Mouse (Mus musculus): ENCODE measurements around the gene Adsl.
"Not testable (repeated sequence)": the region's sequence is repeated elsewhere in the genome, so short reads cannot be mapped to it uniquely, and the experiment has no call there.

The Adsl gene

DNA sequence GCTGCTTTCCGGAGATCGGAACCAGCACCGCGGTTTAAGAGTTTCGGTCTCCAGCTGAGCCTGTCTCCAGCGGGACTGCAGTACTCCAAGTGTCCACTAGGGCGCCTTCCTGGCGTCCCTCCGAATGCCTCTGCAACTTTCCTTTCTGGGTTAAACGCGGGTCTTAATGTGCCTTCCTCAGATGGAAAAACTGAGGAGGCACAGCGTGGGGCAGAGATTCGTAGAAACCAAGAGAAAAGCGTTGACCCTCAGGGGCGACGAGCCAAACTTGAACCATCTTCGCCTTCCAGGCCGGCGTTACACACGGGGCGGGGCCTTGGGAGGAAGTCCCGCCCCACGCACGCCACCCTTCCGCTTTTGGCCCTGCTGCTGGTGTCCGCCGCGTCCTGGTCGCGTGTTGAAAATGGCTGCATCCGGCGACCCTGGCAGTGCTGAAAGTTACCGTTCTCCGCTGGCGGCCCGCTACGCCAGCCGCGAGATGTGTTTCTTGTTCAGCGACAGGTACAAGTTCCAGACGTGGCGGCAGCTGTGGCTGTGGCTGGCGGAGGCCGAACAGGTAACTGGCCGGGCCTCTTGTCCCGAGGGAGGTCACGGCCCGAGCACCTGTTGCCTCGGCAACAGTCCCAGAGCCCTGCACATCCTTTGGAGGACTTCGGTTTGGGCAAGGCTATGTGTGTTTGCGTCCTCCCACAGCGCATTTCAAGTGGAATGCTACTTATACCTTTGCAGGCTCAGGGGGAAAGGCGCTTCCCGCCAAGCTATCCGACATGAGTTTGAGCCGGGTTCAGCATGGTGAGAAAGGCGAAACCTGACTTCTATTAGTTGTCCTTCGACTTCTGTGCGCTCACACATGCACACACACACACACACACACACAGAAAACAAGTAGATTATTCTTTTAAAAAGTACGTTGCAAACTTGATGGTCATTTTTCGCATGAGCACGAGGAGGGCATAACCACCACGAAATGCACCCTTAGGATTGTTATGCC is at the start of gene Adsl:
TSS of gene Adsl (plus strand) at position 346 of the 991 bp plus-strand sequence.
- DNase-seq (ENCODE audit: inconsistent age in 2 of 2, low spot score in 1 of 2) = peak; percentile 90 to 96

DNA sequence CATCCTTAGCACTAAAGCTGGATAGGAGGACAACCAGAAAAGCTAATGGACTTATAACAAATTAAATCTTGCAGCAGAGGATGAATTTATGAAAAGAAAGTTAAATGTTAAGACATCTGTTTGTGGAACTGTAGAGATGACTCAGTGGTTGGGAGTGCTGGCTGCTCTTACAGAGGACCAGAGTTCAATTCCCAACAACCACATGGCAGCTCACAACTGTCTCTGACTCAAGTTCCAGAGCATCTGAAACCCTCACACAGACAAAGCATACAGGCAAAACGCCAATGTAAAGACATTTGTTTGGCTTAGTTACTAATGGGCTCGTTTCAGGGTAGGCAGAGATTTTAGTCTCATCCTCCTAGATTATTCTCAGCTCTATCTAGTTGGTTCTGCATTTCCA is 48.5 kb upstream of the Adsl start:
- no peak for DNase-seq (ENCODE audit: inconsistent age in 2 of 2, low spot score in 1 of 2)

DNA sequence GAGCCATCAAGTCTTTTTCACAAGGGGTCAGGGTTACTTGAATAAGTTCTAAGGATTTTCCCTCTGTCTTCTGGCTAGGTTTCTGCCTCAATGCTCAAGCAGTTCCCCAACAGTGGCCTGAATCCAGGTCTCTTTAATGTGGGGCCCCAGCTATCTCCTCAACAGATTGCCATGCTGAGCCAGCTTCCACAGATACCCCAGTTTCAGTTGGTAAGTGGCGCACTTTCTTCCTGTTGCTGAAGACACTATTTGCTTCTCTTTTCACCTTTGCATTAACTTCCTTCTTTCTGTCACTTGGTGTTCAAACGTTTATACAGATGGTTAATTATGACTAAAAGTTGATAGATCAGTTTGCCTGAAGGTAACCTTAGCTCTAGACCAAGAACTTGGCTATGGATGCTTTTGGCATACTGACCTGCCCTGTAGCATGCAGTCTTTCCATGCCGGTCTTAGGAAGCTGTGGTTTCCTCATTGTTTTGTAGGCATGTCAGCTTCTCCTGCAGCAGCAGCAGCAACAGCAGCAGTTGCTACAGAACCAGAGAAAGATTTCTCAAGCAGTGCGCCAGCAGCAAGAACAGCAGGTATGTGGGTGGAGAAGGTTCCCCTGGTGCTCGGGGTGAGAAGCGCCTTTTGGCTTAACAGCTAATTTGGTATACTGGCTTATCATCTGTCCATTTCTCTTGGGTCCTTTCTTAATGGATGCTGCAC is 46.3 kb upstream of the Adsl start:
- DNase-seq (ENCODE audit: inconsistent age in 2 of 2, low spot score in 1 of 2) = no peak

DNA sequence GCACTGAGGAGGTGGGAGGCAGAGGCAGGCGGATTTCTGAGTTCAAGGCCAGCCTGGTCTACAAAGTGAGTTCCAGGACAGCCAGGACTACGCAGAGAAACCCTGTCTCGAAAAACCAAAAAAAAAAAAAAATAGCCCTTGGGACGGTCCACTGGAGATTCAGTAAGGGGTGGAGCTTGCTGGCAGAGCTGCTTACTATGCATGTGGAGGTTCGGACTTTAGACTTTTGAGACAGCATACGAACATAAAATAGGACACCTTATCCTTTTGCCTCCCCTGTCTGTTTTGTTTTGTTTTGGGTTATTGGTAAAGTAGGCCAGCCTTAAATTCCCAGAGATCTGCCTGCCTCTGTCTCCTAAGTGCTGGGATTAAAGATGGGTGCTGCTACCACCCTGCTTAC is 43.5 kb upstream of the Adsl start:
- DNase-seq (ENCODE audit: inconsistent age in 2 of 2, low spot score in 1 of 2) = not testable (repeated sequence)

DNA sequence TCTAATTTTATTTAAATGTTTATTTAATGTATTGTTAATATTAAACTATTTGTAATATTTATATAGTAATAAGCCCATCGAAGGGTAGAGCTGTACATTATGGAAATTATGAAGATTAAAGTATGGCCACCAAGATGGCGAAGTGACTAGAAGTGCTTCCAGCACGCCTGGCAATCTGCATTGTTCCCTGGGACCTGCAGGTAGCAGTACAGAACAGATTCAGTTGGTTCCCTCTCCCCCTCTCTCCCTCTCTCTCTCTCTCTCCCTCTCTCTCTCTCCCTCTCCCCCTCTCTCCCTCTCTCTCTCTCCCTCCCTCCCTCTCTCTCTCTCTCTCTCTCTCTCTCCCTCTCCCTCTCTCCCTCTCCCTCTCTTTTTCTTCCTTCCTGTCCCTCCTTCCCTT is 38.1 kb upstream of the Adsl start:
- DNase-seq (ENCODE audit: inconsistent age in 2 of 2, low spot score in 1 of 2) = no peak

DNA sequence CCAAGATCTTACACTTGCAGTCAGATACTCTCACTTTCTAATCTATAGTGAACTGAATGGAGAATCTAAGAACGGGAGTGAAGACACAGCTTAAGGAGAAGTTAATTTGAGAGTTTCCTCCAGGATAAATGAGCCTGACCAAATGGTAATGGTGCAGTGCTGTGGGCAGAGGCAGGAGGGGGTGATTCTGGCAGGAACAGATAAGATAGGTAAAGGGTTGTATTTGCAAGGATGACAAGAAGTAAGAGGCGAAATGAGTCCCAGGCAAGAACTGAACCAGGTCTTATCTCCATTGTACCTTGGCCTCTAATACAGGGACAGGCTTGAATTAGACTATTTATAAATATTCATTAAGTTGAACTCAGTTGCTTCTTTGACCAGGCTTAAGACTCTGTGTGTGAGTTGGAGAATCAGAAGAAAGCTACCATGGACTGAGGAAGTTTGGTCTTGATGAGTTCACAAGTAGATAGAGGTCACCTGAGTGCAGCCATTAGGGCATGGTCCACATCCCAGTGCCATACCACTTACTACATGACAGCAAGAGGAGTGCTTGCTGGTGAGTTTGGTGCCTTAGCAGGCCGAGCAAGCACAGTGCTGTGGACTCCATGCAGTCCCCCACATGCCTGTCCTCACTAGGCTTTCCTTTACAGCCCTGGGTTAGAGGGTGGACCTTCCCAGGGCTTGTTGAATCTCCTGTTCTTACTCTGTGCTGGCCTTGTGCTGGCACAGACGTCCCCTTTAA is 37.3 kb upstream of the Adsl start:
- DNase-seq (ENCODE audit: inconsistent age in 2 of 2, low spot score in 1 of 2) = no peak

DNA sequence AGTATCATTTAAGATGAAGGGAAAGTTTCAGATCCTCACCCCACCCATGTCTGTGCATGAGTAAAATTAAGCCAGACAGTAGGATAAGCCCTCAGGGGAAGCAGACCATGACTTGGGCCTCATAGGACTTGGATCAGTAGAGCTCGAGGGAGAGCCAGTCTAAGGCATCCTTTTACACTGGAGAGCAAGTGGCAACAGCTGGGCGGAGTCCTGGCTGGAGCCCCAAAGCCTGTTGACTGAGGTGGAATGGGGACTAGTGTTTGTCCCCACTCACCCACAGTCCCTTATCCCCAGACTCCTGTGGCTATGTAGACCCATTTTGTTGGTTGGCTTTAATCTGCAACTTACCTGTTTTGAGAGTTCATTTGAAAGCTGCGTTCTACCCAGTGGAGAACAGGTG is 36.1 kb upstream of the Adsl start:
- no peak for DNase-seq (ENCODE audit: inconsistent age in 2 of 2, low spot score in 1 of 2)

DNA sequence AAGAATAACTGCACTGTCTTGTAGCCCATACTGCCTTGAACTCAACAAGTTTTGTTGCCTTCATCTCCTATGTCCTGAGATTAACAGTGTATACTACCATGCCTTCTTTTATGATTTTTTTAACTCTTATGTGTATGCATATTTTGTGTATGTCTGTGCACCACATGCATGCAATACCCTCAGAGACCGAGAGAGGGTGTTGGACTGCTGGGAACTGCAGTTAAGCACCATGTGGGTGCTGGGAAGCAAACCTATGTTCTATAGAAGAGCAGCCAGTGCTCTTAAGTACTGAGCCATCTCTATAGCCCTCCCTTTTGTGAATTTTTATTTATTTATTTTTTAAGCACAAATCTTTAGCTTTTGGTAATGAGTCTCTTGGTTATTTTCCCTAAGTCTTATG is 34.5 kb upstream of the Adsl start:
- no peak for DNase-seq (ENCODE audit: inconsistent age in 2 of 2, low spot score in 1 of 2)

DNA sequence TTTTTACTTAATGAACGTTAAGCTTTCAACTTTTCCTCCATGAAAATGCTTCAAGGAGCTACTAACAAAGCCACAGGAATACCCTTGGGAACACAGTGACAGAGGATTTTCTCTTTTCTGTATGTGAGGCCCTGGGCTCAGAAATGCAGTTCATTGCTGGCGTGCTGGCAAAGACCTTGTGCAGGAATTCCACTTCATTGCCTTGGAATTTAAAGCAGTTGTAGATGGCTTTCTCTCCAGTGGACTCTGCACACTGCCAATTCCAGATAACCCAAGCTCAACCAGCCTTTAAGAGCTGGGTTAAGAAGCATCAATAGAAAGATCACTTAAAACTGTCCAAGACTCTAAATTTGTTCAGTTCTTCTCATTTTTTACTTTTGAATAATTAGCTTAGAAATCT is 32.4 kb upstream of the Adsl start:
- DNase-seq (ENCODE audit: inconsistent age in 2 of 2, low spot score in 1 of 2) = peak; percentile 52 to 77

DNA sequence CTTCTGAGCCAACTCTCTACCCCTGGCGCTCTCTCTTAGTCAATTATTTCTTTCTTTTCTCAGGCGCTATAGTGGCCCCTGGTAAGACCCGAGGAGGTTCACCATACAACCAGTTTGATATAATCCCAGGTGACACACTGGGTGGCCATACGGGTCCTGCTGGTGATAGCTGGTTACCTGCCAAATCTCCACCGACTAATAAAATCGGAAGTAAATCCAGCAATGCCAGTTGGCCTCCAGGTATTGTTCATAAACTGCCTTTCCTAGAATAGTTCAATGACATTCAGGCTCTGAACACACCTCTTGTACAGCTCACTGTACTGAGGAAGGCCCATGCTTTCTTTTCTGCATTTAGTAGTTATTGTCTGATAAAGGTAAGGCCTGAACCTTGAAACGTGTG is 31.7 kb upstream of the Adsl start:
- no peak for DNase-seq (ENCODE audit: inconsistent age in 2 of 2, low spot score in 1 of 2)

DNA sequence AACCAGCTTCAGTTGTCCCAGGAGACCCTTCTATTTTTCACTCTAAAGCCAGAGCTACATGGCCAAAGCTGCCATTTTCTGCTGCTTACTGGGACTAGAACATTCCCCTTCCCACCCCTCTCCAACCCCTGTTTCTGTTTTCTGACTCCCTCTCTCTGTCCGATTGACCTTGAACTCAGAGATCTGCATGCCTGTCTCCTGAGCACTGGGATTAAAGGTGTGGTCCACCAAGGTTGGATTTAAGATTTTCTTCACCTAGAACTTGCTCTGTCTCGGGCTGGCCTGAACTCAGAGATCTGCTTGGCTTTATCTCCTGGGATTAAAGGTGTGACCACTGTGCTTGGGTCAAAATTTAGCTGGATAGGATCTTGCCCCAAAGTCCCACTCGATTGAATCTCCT is 27.9 kb upstream of the Adsl start:
- DNase-seq (ENCODE audit: inconsistent age in 2 of 2, low spot score in 1 of 2) = no peak

DNA sequence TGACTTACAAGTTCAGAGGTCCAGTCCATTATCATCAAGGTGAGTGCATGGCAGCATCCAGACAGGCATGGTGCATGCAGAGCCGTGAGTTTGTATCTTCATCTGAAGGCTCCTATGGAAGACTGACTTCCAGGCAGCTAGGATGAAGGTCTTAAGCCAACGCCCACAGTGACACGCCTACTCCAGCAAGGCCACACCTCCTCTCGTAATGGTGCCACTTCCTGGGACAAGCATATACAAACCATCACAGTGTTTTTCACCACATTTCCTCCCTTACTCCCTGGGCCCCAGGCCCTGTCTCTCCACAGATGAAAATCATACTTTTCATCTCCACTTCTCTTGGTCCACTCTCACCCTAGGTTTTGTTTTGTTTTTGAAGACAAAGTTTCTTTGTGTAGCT is 26.5 kb upstream of the Adsl start:
- no peak for DNase-seq (ENCODE audit: inconsistent age in 2 of 2, low spot score in 1 of 2)

DNA sequence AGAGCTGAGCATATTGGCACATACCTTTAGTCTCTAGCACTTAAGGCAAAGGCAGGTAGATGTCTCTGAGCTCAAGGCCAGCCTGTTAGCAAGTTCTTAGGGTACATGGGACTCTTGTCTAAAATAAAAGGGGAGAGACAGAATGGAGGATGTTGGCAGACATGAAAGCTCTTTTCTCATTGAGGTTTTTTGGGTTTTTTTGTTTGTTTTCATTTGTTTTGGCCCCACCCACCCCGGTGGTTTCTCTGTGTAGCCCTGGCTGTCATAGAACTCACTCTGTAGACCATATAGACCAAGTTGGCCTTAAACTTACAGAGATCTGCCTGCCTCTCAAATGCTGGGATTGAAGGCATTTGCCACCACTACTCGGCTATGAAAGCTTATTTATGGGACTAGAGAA is 24.1 kb upstream of the Adsl start:
- no peak for DNase-seq (ENCODE audit: inconsistent age in 2 of 2, low spot score in 1 of 2)

DNA sequence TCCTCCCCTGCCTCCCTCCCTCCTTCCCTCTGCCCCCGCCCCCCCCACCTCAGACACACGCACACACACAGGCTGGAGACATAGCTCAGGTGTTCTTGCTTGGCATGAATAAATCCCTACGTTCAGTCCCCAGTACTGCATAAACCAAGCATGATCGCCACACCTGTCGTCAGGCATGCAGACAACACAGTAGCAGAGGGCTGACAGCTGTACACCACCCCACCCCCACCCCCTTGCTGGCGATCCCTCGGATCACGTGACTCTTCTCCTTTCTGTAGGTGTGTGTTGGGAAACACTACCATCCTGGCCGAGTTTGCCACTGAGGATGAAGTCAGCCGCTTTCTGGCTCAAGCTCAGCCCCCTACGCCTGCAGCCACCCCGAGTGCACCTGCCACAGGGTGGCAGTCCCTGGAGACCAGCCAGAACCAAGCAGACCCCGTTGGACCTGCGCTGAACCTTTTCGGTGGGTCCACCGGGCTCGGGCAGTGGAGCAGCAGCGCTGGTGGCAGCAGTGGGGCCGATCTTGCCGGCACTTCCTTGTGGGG is 19.4 kb upstream of the Adsl start:
- no peak for DNase-seq (ENCODE audit: inconsistent age in 2 of 2, low spot score in 1 of 2)

DNA sequence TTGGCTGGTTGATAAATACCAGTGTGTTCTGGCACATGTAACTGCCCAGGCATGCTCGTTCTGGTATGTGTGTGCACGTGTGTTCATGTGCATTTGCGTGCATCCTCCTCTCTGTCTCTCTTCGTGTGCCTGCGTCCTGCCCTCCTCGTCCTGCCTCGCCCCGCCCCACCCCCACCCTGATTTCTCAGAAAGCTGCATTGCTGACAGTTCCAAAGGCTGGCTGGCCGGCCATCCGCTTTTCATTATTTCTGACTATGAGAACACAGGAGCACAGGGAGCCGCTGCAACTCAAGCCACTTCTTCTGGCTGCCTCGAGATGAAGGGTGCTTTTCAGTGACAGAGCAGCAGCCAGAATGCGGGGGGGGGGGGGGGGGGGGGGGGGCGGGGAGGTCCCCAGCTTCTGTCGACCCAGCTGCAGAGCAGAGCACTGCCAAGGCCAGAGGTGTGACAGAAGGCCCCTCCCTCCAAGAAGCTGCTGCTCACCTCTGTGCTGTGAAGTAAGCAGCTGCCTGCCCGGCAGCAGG is 18.2 kb upstream of the Adsl start:
- DNase-seq (ENCODE audit: inconsistent age in 2 of 2, low spot score in 1 of 2) = no peak

DNA sequence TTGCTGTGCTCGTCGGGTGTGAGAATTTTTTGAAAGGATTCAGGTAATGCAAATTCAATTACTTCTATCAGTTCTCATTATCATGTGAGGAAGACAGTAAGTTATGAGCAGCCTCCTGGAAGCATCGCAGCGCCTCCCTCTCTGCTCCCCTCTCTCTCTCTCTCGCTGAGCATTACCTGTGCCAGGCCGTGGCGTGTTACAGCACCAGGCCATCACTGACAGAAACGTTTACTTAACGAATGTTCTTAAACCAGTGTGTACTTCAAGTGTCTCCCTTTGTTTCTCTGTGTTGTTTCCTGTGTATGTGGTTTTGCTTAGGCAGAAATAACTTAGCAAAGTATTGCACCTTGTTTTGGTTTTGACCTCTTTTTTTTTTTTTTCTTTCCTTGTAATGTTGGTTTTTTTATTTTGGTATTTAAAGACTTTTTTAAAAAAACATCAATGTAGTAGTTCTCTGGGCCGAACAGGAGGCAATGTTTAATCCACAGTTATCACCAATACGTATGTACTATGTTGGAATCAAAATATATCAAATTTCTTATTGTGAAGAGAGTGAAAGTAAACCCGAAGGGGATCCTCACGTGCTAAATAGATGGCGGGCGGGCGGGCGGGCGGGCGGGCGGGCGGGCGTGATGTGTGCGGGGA is 17.5 kb upstream of the Adsl start:
- DNase-seq (ENCODE audit: inconsistent age in 2 of 2, low spot score in 1 of 2) = not testable (repeated sequence)

DNA sequence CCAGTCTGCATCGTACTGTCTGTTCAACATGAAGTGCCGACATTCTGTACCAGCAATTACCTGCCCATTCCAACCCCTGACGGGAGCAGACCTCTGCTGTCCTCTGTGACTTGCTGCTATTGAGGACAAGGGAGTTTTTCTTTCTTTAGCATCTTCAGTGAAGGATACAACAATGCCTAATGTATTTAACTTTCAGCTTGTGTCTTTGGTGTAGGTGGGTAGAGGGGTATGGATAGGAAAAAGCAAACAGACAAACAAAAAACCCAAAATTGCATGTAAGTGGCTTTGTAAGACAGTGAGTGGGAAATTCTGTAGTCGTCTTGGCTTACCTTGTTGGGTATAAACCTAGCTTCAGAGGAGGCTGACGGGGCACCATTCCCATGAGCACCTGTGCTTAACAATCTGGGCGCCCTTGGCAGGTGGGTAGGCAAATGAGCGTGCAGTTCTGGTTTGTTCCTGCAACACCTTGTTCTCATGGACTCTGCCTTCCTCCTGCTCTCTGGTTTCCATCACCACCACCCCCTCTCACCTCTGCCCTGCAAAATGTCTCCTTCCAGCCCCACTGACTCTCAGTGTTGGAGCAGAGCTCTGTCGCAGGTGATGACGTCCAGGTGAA is 16.8 kb upstream of the Adsl start:
- no peak for DNase-seq (ENCODE audit: inconsistent age in 2 of 2, low spot score in 1 of 2)

DNA sequence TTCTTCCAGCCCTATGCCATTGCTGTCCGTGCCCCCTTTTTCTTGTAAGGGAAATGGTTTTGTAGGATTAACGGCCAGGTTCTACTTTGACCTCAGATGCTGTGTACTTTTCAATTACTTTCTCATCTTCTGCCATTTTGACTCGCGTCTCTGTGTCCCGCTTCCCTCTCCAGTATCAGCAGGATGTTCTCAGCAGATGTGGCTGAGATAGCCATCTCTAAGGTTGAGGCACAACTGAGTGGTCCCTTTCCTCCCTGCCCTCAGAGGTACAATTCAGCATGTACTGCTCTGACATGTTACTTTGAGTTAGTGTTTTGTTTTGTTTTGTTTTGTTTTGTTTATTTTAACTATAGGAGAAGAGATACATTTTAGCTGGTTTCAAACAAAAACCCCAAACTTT is 13.4 kb upstream of the Adsl start:
- no peak for DNase-seq (ENCODE audit: inconsistent age in 2 of 2, low spot score in 1 of 2)

DNA sequence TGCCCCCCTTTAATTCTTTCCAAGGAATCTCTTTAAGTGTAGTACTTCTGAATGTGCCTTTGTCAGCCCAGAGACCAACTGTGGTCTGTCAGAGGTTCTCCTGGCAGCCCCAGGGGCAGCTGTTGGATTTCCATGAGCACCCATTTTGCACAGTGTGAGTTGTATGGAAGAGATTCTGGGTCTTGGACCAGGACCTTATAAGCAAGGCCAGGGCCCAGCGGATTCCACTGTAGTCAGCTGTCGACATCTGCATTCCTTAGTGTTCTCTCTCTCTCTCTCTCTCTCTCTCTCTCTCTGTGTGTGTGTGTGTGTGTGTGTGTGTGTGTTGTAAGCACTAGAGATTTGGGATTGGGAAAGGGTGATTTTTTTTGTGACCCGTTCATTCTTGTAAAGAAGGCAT is 11.6 kb upstream of the Adsl start:
- DNase-seq (ENCODE audit: inconsistent age in 2 of 2, low spot score in 1 of 2) = no peak

DNA sequence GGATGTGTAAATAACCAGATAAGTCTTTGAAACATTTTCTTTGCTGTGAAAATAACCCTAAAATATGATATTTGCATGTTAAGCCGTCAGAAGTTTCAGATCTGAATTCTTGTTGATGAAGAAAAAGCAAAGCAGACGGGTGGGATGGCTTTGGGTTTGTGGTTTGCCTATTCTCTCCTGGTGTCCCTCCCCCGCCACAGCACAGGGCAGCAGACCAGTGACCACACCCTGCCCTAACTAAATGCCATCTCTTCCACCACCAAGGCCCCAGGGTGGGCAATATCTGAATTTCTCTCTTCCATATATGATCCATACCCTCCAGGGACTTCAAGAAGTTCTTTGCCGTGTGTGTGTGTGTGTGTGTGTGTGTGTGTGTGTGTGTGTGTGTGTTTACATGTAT is 9.7 kb upstream of the Adsl start:
- no peak for DNase-seq (ENCODE audit: inconsistent age in 2 of 2, low spot score in 1 of 2)
